Mouse (Mus musculus) CD8-positive naive resting alpha-beta T cell, adult 2 months (primary cell): ENCODE measurements at regions not wholly inside any gene's neighbourhood (a gene's known extent, or its start where the extent isn't known, plus 50 kb on each side); places are given as distances from the start of the nearest gene placed in this dataset.

Experiments
- DNase-seq, 2 experiments: peaks; one replicate each; pipeline ENCODE4 v3.0.0; 2022; ENCODE audit warnings: low read depth in 2 of 2, low spot score in 2 of 2

DNA sequence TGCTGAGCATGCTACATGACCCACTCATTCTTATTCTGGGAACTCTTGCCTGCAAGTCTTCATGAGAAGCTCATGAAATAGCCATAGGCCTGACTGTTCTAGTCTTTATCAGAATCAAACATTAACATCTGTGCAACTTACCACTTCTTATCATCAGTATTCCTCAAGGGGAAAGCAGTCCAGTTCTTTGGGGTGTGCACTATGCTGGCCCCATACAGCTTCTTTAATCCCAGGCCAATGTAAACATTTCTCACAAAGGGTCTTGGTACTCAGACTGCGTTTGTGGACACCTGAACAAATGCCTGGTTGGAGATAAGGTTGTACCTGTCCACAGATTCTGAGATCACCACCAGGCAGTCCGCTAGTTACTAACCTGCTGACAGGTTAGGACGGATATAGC lies 51.3 kb downstream of the 3110018I06Rik start:
- DNase-seq, result no peak

DNA sequence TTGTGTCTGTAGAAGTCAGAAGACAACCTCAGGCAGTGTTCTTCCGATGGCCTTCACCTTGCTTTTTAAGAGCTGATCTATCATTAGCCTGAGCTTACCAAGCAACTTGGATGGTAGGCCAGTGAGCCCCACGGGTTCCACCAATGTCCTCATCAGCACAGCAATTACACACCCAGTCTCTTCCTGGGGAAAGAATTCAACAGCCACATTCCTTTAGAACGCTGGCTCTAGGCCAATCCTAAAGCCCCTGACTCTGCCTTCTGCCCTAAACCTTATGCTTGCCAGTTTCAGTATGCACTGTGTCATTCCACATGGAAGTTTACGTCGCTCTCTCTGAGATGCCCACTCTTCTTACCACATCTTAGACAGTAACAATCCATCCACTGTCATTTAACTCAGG lies 52.8 kb downstream of the 3110018I06Rik start:
- no peak for DNase-seq

DNA sequence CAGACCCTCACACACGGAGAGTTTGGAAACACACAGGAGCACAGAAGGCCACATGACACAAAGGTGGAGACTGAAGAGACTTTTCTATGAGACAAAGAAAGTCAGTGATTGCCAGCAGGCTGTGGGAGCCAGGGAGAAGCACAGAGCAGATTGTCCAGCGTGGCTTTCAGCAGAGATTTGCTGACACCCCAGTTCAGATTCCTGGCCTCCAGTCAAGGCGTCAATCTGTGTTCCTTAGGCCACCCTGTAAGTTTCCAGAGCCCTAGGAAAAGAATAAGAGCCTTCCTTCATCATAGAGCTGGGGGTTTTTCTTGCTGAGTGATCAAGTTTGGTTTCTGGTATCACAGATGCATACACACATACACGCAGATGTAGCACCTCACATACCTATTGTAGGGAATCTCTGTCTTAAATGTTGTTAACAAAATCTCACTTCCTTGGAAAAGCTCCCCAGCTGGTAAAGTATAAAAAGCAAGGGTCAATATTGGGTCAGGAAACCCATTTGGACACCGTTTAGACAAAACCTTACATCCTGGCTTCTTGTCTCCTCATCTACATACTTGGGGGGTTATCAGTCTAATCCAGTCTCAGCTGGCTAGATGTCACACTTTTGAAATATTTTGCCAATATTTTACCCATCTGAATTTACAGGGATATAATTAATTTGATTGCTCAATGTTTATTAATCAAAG lies 58.9 kb downstream of the 3110018I06Rik start:
- DNase-seq, result no peak

DNA sequence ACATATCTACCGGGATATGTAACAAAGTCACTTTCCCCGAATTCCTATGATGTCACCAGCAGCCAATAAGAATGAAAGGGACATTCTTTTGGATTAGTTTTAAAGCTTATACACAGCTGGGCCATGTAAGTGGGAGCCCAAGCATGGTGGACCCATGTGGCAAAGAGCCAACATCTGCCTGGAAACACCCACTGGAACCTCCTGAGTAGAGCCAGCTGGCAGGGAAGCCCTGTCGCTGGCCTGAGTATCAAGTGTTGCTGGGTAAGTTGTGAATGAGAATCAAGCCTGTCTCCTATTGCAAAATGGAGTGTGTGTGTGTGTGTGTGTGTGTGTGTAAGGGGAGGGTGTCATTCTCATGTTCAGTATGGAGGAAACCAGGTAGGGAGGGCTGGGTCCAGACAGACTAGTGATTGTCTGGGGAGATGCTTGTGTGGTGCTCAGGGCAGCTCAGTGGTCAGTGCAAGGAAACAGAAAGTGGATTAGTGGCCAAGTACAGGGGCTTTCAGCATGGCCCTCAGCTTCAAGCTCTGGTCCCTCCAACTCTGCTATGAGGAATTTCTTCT lies 59.5 kb downstream of the 3110018I06Rik start:
- DNase-seq, result no peak

DNA sequence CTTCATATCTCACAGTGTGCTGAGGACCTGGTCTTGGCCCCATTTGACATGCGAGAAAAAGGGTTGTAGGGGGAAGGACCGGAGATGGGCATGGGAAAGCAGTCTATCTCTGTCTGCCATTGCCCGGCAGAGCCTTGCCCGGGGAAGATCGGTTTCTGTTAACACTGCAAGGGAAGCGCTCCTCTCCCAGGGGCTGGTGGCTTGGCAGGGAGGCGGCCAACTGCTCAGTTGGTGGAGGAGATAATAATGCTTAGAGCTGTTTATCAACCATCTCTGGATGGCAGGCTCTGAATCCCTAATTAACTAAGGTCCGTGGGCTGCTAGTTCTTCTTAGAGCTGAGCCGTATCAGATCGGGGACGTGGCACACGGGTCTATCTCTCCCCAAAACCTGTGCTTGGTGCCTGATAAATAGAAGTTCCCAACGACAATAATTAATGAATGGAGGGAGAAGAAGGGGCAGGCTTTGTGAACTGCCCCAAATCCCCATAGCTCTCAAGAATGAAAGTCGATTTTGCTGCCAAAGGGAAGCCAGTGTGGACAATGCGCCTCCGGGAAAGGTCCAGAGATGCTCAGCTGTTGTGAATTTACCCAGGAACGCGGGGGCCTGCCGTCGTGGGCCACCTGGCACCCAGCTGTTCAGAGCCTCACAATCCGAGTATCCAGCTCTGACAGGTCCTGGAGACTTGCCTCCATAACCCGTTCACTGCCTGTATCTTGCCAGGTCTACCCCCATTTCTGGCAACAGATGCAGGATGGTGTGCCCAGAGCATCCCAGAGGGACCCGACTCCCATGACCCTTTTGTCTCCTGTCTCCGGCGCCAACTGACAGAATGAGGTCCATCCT lies 61.2 kb downstream of the 3110018I06Rik start:
- no peak for DNase-seq

DNA sequence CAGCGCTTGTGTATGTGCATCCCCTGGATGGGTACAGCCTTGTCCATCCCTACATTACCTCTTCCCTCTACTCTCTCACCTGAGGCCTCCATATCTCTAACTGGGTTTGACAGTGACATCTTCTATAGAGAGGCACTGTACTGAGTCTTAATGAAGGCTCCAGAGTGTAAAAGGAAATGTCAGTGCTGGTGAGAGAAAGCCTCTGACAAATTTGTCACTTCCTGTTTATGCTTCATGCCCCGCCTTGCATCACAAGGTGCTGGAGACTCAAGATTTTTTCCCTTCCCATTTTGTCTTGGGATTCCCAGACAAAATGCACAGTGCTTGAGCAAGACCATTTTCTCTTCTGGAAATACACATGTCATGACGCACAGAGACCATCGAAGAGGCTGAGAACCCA lies 70.8 kb downstream of the 3110018I06Rik start:
- no peak for DNase-seq

DNA sequence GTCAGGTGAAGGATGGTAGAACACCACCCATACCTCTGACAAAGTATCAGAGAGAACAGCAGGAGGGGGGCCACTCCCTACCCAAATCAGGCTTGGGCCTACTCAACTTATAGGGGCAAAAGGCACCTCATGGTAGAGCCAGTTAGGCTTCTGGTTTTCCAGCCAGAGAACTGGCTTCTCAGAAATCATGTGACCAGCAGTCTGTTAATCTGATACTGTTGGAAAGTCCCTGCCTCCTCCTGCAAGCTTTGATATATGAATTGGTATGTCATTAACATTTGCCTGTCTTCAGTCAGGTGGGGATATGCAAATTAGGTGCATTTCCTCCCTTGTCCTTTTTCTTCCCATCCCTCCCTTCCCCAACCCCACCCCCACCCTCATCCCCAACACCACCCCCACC lies 71.7 kb downstream of the 3110018I06Rik start:
- no peak for DNase-seq

DNA sequence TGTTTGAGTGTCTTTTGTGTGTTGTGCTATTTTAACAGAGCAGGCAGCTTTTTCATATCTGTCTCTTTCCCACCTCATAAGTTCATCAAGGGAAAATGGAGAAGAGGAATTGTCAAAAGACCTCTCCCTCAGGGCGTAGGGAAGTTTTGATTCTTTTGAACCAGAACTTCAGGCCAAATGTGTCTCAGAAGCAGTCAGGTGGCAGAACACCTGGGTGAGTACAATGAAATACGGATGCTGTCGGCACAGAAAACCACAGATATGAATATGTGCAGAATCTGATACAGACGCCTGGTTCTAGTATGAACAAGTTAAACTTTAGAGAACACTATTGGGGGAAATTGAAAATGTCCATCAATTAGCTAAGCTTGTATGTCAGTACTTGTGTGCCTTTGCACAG lies 84.2 kb downstream of the 3110018I06Rik start:
- DNase-seq, result no peak

DNA sequence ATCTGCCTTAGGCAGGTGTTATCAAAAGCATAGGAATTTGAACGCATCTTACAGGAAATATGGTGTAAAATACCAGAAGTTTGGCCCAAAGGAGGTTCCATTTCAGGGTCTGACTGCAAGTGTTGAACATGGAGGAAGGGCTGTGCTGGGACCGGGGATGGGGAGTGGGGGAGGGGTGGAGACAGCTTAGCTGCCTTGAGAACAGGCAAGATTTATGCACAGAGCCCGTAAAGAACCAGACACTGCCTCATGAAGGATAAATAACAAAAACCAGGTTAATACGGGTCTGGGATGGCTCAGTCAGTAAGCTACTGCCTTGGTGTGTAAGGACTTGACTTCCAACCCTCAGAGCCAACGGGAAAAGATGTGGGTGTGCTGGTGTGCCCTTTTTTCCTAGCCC lies 91.1 kb downstream of the 3110018I06Rik start:
- no peak for DNase-seq

DNA sequence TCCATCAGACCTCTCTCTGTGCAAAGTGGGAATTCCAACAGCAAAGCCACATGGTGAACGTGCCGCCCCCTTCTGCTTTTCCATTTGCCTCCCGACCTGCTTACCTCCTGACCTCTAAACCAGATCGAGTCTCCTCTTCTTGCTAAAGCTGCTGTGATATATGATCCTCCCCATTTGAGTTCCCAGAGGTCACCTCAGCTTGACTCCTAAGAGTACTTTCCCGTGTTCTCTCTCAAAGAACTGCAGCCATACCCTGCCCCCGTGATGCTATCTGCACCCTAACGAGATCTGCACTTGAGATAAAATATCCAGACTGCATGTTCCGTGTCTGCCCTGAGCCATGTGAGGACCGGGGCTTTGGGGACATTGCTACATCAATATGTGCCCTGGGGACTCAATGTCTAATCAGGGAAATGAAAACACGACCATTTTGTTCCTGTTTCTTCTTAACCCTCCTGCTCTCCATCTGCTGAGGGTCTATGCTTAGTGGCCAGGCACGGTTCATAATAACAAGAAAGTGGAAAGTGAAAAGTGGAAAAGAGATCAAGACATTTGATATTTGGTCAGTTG lies 94.8 kb downstream of the 3110018I06Rik start:
- no peak for DNase-seq

DNA sequence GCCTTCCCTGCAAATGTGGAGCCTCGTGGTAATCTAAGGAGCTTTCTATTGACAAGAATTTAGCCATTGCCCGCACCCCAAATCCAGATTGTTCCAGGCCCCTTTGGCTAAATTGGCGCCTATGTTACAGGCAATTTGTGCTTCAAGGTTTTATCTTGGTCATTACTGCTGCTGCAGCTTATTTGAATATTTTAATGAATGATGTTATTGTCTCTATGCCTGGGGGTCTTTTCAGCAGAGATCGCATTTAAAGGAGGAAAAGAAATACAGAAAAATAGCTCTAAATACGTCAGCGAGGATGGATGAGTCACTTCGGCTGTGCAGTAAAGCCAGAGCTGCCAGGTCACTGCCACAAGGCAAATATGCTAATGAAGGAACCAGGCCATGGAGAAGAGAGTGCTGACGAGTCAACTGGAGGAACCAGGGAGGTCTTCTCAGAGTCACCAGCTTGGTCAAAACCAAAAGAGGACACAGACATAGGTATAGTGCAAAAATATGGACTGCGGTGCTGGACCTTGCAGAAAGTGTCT lies 97.3 kb downstream of the 3110018I06Rik start:
- DNase-seq, result no peak

DNA sequence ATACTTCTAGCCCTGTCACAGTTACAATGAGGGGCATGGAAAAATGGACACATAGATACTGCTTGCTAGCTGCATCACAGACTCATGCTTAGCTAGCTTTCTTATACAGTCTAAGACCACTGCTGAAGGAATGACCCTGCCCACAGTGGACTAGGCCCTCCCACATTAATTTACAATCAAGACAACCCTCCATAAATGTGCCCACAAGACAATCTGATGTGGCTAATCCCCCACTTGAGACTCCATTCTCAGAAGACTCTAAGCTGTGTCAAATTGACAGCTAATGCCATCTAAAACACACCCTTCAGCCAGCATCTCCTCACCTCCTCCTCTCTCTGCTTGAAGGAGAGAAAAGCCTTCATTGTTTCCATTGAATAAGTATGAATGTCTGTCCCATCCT lies 107.8 kb downstream of the 3110018I06Rik start:
- DNase-seq, result no peak

DNA sequence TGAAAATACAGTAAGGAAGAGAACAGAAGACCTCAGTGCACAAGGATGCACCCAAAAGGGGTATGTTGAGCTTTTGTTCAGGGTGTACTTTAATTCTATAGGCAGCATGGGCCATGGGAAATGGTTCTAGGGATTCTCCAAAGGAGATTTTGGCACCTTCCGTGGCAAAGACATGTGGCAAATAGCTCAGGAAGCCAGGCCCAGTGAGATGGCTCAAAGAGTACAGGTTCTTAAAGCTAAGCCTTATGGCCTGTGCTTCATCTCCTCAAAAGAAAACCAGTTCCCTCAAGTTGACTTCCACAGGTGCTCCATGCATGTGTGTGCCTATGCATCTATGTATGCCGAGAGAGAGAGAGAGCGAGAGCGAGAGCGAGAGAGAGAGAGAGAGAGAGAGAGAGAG lies 112.1 kb downstream of the 3110018I06Rik start:
- DNase-seq, result no peak

DNA sequence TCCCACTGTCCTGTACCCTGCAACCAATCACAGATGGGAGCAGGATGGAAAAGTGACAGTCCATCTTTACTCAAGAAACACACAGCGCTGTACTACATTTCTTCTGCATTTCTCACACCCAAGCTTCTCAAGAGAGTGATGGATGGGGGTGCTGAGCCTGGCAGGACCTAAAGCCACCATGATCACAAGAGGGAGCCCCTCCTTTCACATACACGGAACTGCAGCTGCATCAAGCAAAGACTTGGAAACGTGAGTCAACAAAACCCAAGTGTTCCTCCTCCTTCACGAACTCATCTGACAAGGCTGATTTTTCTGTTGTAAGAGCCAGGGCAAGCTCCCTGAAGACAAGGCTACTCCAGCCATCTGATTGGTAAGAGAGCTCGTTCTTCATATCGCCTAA lies 120.5 kb downstream of the 3110018I06Rik start:
- no peak for DNase-seq

DNA sequence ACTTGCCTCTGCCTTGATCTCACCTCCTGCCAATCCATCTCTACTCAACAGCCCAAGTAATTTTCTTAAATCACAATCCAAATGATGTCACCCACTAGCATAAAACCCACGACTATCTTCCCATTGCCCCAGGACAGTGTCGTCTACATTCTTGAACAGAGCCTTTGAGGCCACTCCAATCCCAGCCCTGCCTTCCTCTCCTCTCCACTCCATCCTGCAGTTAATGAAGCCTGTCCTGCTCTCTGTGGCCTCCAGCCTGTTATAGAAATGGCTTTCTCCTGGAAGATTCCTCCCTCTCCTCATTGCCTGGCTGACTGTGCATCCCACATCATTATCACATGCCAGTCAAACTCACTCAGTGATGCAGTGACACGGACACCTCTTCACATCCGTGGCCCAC lies 121.6 kb downstream of the 3110018I06Rik start:
- DNase-seq, result no peak

DNA sequence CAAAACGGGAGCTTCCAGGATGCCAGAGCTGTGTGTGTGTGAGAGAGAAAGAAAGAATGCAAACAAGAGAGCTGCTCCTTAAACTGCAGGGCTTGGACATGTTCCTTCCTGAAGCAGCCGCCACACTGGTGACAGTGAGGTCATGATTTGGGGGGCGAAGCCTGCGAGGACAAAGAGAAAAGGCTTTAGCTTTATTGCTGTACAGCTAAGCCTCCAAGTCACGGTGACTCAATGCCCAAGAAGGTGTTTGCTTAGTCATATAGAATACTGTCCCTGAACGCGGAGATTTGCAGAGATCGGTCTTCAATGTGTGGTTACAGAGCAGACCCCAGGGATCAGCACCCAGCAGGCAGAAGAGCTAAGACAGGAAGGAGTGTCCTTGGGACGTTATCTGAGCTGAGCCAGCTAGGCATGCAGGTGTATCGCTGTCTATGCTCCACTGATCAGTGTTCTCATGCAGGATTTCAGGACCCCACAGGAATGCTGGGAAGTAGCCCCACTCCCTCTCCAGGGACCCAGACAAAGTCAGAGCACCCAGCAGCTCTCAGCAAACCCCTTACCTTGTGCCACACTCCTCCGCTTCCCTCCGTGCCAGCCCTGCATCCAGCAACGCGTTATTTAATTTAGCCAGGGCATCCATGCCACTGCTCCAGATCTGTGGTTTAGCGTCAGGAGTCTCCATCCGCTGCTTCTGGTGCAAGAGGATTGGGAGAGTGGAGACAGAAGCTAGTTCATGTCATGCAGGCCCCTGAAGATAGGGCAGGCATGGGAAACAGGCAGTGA lies 129.0 kb downstream of the 3110018I06Rik start:
- no peak for DNase-seq

DNA sequence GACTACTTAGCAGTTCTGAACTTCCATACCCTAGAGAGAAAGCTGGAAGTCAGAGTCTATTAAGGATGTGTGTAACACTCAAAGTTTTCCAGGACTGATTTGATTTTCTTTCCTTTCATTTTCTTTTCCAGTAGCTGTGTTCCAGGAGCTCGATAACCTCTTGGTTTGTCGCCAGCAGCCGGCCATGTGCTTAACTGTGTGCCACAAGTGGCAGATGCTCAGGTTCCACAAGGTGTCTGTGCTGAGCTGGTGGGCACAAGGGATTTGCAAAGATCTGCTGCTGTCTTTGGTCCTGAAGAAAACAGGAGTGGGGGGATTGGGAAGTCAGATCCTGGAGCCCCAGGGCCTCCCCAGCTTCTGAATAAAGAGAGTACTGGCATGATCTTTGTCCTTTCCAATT lies 136.0 kb downstream of the 3110018I06Rik start:
- no peak for DNase-seq

DNA sequence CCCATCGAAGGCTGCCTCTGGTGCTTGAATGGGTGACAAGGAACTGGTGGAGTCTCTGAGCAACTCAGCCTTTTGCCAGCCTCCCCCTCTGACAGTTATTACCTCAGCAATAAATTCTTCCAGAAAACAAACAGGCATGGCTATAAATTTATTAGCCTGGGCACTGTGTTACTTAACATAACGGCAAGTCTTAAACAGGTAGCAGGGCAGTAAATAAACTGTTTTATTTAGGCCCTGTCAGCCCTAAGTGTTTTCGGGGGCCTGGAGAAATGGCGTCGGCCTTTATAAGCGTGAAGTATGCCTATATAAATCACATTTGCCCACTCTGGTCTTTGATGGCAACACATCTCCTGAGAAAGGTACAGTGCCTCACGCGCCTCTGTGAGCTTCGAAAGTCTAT lies 159.6 kb downstream of the 3110018I06Rik start:
- no peak for DNase-seq

DNA sequence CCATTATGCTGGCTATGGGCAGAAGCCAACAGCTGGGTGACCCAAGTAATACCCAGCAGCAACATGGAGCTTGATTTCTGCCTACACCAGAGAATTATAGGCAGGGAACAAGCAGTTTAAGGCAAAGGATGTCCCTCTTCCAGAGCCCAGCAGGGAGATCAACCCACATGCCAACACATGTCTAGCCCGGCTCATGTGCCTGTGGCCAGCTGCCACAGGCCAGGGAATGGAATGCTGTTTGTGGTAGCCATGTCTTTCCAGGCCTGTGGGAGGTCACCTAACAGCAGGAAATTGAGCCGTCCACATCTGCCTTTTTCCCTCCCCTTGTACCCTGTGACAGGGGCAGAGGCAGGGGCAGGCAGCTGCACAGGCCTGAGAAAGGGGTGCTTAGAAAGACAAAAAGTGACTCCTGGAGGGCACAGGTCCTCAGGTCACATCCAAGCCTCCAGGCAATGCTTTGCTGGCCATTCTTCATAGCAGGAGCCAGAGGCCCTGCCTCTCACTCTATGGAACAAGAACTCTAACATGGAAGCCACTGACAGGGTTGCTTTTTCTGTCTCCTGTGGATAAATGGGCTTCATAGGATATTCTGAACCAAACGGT lies 163.8 kb downstream of the 3110018I06Rik start:
- no peak for DNase-seq

DNA sequence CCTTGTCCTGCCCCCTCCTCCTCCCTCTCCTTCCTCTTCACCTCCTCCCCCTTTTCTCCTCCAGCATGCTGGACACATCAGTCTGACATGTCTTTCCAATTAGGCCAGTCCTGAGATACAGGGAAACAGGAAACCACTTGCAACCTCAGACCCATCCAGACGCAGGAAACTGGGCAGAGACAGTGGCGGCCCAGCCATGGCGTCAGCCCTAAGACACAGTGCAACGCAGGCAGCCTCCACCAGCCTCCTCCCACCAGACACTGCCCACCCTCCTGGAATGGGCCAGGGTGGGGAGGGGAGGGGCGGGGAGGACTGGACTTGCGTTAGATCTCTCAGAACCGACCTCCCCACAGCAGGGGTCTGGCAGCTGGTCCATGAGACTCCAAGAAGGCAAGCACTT lies 164.7 kb downstream of the 3110018I06Rik start:
- DNase-seq, result no peak

DNA sequence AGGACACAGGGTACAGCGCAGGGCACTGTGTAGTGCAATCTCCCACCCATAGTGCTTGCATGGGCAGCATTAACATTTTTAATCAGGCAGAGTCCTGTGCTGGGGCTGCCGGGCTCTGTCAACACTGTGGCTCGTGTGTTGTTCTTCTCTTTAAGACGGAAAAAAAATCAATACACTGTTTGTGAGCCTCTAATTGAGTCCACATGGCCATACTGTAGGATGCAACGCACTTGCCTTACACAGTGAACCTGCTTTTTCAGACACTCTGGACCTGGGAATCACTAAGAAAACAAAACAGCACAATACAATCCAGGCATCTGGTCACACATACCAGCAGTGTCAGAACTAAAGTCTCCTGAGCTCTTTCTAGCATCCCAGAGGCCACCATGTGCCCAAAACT lies 168.4 kb downstream of the 3110018I06Rik start:
- DNase-seq, result no peak
